Mouse (Mus musculus) lung, postnatal 0 days (tissue): Measurements from ENCODE around the gene Lrmda. TPM values are rescaled to one million over a fixed set of nuclear protein-coding genes. Genes with fewer than 3 reads are reported as not detected.

Source experiments
- ATAC-seq: fragments of 200-750 bp; cut with Nextera tagmentation; 2 replicates; pipeline ENCODE4 v1.8.0; 2017; ENCODE audit warnings: moderate library complexity
- DNase-seq: peaks from one replicate; pipeline ENCODE4 v3.0.0-alpha.2; 2016; ENCODE audit warnings: low spot score
- H3K27ac ChIP-seq: fragments of 300-500 bp; sonication (generic); 2 replicates; pipeline ENCODE4 v1.5.1; 2014; ENCODE audit warnings: antibody characterized with exemption, mild to moderate bottlenecking, low read length, mixed read lengths
- H3K27me3 ChIP-seq: fragments of 300-500 bp; sonication (generic); replicated peaks from 2 replicates; pipeline ENCODE4 v1.6.1; 2014; ENCODE audit warnings: low read length, mixed read lengths; ENCODE audit not compliant: insufficient read depth
- H3K36me3 ChIP-seq: fragments of 300-500 bp; sonication (generic); 2 replicates; pipeline ENCODE4 v1.6.1; 2014; ENCODE audit warnings: low read length, mixed read lengths; ENCODE audit not compliant: insufficient read depth
- H3K4me1 ChIP-seq: fragments of 300-500 bp; sonication (generic); 2 replicates; pipeline ENCODE4 v1.6.1; 2014; ENCODE audit warnings: antibody characterized with exemption, low read depth, low read length, mixed read lengths; ENCODE audit not compliant: insufficient read depth
- H3K4me2 ChIP-seq: fragments of 300-500 bp; sonication (generic); replicated peaks from 2 replicates; pipeline ENCODE4 v1.6.1; 2014; ENCODE audit warnings: low read depth, mild to moderate bottlenecking, low read length, moderate library complexity, mixed read lengths
- H3K4me3 ChIP-seq: fragments of 300-500 bp; sonication (generic); 2 replicates; pipeline ENCODE4 v1.5.1; 2014; ENCODE audit warnings: low read depth, low read length
- H3K9ac ChIP-seq: fragments of 300-500 bp; sonication (generic); replicated peaks from 2 replicates; pipeline ENCODE4 v1.6.1; 2014; ENCODE audit warnings: low read depth, mild to moderate bottlenecking
- H3K9me3 ChIP-seq: fragments of 300-500 bp; sonication (generic); 2 replicates; pipeline ENCODE4 v1.6.1; 2016; ENCODE audit warnings: low read length, mixed read lengths
- CTCF ChIP-seq: IDR thresholded peaks from 2 replicates; pipeline ENCODE4 v1.5.1; 2016; ENCODE audit warnings: antibody characterized with exemption, mild to moderate bottlenecking
- EP300 ChIP-seq: IDR thresholded peaks from 2 replicates; pipeline ENCODE4 v1.6.1; 2016; ENCODE audit warnings: antibody characterized with exemption, mild to moderate bottlenecking, control low read depth
- WGBS: fragments of 180-500 bp; shearing (Covaris S2); extraction: QIAGEN DNeasy Blood & Tissue Kit; methylation state at CpG from one replicate; pipeline ENCODE4 v1.1.7; 2014; 5-methylcytosine and 5-hydroxymethylcytosine counted together
- polyA plus RNA-seq: library from polyadenylated mRNA; unstranded; fragments of >200 nt; fragmentation: Nextera tagmentation; extraction: Ambion mirVana; gene quantifications from 2 replicates; pipeline ENCODE4 v1.2.1, GENCODE M21; 2015

Lrmda gene
- polyA plus RNA-seq, 1 experiment from 2014 or later, result 0.86 TPM

- Histone ChIP-seq H3K4me2 (peak overlapping the region; percentile 88), H3K36me3 (no peaks in the 10 kb centered on the region), H3K4me1 (peaks cover 7% of the 10 kb centered on the region; the same call in 1 of the 2 replicates), H3K4me3 (peak overlapping the region; percentile 89), H3K27me3 (no peaks in the 10 kb centered on the region), H3K27ac (peak overlapping the region; percentile 98), H3K9ac (peak overlapping the region; percentile 91), H3K9me3 (no peaks in the 10 kb centered on the region)
- TF ChIP-seq EP300 (peak; percentile 64), CTCF (peak; percentile 53)
- WGBS, result under 1% methylated on average over 68 of the region's 74 CpGs
- ATAC-seq (peak; percentile 87), DNase-seq (peak; percentile 99)
These were observed 31.6 kb upstream of the Lrmda start for GRCm38 (mm10) chr14:21987660-21988576.

- H3K9ac ChIP-seq, result peak overlapping the region; percentile 46
- peak overlapping the region; percentile 89 for H3K4me3 ChIP-seq
- peak overlapping the region; percentile 88 for H3K4me2 ChIP-seq
- H3K27ac ChIP-seq, result peak overlapping the region; percentile 98
- no peaks in the 10 kb centered on the region for H3K9me3 ChIP-seq
- ATAC-seq, result no peak
- H3K36me3 ChIP-seq, result no peaks in the 10 kb centered on the region
- peaks cover 8% of the 10 kb centered on the region; the same call in 1 of the 2 replicates for H3K4me1 ChIP-seq
- H3K27me3 ChIP-seq, result no peaks in the 10 kb centered on the region
- WGBS, result 1% methylated on average over 26 of the region's 26 CpGs
- 0 out of 2 replicates have a peak, but pooled peaks have one; percentile 22 for TF ChIP-seq CTCF
- no peak for TF ChIP-seq EP300
- DNase-seq, result peak; percentile 50
These were observed 30.8 kb upstream of the Lrmda start for GRCm38 (mm10) chr14:21988577-21989290.

GRCm38 (mm10) chr14:21989291-21989913 is 30.1 kb upstream of the Lrmda start, which contains the start of gene Zfp503:
Gene Zfp503 (minus strand): TSS chr14:21989601.
- Histone ChIP-seq H3K4me3 (peak within 1 kb of the TSS; percentile 89), H3K4me1 (peaks cover 14% of the 10 kb centered on the region; the same call in 1 of the 2 replicates), H3K9me3 (no peaks in the 10 kb centered on the region), H3K27me3 (no peaks in the 10 kb centered on the region), H3K36me3 (no peaks in the 10 kb centered on the region), H3K27ac (peak within 1 kb of the TSS; percentile 98), H3K4me2 (peak within 1 kb of the TSS; percentile 88), H3K9ac (peak within 1 kb of the TSS; percentile 46)
- WGBS, result under 1% methylated on average over 29 of the region's 37 CpGs
- peak; percentile 90 for DNase-seq
- TF ChIP-seq CTCF, result peak; percentile 62
- TF ChIP-seq EP300, result 0 out of 2 replicates have a peak, but pooled peaks have one; percentile 30
- peak; percentile 7 for ATAC-seq

- Histone ChIP-seq H3K9me3 (no peaks in the 10 kb centered on the region), H3K27ac (peak overlapping the region; percentile 98), H3K9ac (peak overlapping the region; percentile 46), H3K4me1 (peaks cover 14% of the 10 kb centered on the region; the same call in 1 of the 2 replicates), H3K27me3 (no peaks in the 10 kb centered on the region), H3K4me3 (peak overlapping the region; percentile 89), H3K36me3 (no peaks in the 10 kb centered on the region), H3K4me2 (peak overlapping the region; percentile 88)
- WGBS, result 6% methylated on average over 31 of the region's 31 CpGs
- ATAC-seq, result no peak
- peak; percentile 46 for DNase-seq
- TF ChIP-seq CTCF (no peak), EP300 (no peak)
These were observed 29.0 kb upstream of the Lrmda start for GRCm38 (mm10) chr14:21990321-21991021.

- no peak for ATAC-seq
- peaks cover 17% of the 10 kb centered on the region for H3K4me1 ChIP-seq
- 0 out of 2 replicates have a peak overlapping the region, but pooled peaks have one; percentile 27 for H3K9ac ChIP-seq
These were observed 28.2 kb upstream of the Lrmda start for GRCm38 (mm10) chr14:21991251-21991780.

More at GRCm38 (mm10) chr14:21991251-21991780, 28.2 kb upstream of the Lrmda start:
- WGBS, result 9% methylated on average over 26 of the region's 26 CpGs
- peak overlapping the region; percentile 89 for H3K4me3 ChIP-seq
- TF ChIP-seq CTCF (0 out of 2 replicates have a peak, but pooled peaks have one; percentile 10), EP300 (no peak)
- peak overlapping the region; percentile 98 for H3K27ac ChIP-seq
- no peaks in the 10 kb centered on the region for H3K36me3 ChIP-seq
- no peaks in the 10 kb centered on the region for H3K27me3 ChIP-seq
- peak overlapping the region; percentile 88 for H3K4me2 ChIP-seq
- peak; percentile 74 for DNase-seq
- no peaks in the 10 kb centered on the region for H3K9me3 ChIP-seq
